Mouse (Mus musculus): ENCODE measurements around the gene Tll2. TPM values are rescaled to one million over a fixed set of nuclear protein-coding genes. Genes with fewer than 3 reads are reported as not detected.

The Tll2 gene
- polyA plus RNA-seq, 1 experiment: not detected

DNA sequence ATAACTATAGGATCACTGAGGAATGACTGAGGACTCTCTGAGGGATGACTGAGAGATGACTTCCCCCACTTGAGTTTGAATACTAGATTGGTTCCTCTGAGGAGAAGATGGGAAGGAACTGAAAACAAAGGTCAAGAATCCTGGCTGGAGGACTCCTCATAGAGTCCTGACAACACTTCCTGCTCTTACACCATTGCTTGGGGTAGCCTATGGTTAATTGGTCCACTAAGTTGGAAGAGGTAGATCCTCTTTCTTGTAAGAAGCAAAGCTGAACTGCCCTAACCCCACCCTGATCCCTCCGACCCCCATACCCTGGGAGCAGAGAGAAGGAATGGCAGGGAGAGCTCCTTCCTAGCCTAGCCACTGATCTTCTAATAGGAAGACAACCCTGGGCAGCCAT is 154.9 kb downstream of the Tll2 start:
- no peak overlapping the region for H3K4me3 ChIP-seq (ENCODE audit: insufficient read depth, poor library complexity, severe bottlenecking)
- no peaks in the 10 kb centered on the region for H3K36me3 ChIP-seq (ENCODE audit: control insufficient read depth, insufficient read depth)
- no peak for TF ChIP-seq FOSL1 (IDR thresholded peaks at IDR 0.05; ENCODE audit: insufficient read depth, low read length, poor library complexity, severe bottlenecking)
- TF ChIP-seq CTCF (IDR thresholded peaks at IDR 0.05; ENCODE audit: control insufficient read depth, insufficient read depth, insufficient read length): no peak
- no peak for TF ChIP-seq MYOG (IDR thresholded peaks at IDR 0.05; ENCODE audit: control insufficient read depth, extremely low read depth, insufficient read length)
- no peak for TF ChIP-seq USF1 (IDR thresholded peaks at IDR 0.05; ENCODE audit: low read depth)
- no peak for TF ChIP-seq MYOD1 (IDR thresholded peaks at IDR 0.05; ENCODE audit: control insufficient read depth, insufficient read length, low read depth)
- TF ChIP-seq MAX (IDR thresholded peaks at IDR 0.05): no peak
- no peak for TF ChIP-seq CEBPB (IDR thresholded peaks at IDR 0.05; ENCODE audit: low read depth)
- H3K79me3 ChIP-seq (ENCODE audit: low read depth): no peaks in the 10 kb centered on the region
- H3ac ChIP-seq (ENCODE audit: control insufficient read depth, insufficient read length, low read depth): no peak overlapping the region
- no peaks in the 10 kb centered on the region for H3K79me2 ChIP-seq (ENCODE audit: control insufficient read depth, insufficient read depth)
- peaks cover 5% of the 10 kb centered on the region for H3K27me3 ChIP-seq (ENCODE audit: control insufficient read depth, insufficient read depth, insufficient read length)

DNA sequence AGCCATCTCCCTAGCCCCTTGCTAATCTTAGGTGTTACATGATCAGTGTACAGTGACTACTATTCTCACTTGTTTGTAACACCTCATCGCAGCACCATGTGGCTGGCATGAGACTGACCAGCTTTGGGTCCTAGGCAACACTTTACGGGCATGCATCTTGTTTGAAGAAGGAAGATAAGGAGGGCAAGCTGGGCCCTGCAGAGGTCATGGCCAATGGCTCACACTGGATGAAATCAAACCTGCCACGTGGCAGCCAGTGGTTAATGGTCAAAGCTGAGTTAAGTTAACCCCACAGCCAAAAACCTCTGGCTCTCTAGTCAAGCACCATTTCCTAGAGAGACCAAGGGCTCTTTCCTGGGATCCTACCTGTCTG is 158.5 kb downstream of the Tll2 start:
- no peaks in the 10 kb centered on the region for H3K36me3 ChIP-seq (ENCODE audit: control insufficient read depth, insufficient read depth)
- no peak overlapping the region for H3ac ChIP-seq (ENCODE audit: control insufficient read depth, insufficient read length, low read depth)
- no peak overlapping the region for H3K4me3 ChIP-seq (ENCODE audit: insufficient read depth, poor library complexity, severe bottlenecking)
- H3K79me3 ChIP-seq (ENCODE audit: low read depth): no peaks in the 10 kb centered on the region
- TF ChIP-seq USF1 (IDR thresholded peaks at IDR 0.05; ENCODE audit: low read depth) (no peak), FOSL1 (IDR thresholded peaks at IDR 0.05; ENCODE audit: insufficient read depth, low read length, poor library complexity, severe bottlenecking) (no peak), MAX (IDR thresholded peaks at IDR 0.05) (no peak), MYOD1 (IDR thresholded peaks at IDR 0.05; ENCODE audit: control insufficient read depth, insufficient read length, low read depth) (no peak), MYOG (IDR thresholded peaks at IDR 0.05; ENCODE audit: control insufficient read depth, extremely low read depth, insufficient read length) (no peak), CTCF (IDR thresholded peaks at IDR 0.05; ENCODE audit: control insufficient read depth, insufficient read depth, insufficient read length) (no peak), CEBPB (IDR thresholded peaks at IDR 0.05; ENCODE audit: low read depth) (no peak)
- H3K79me2 ChIP-seq (ENCODE audit: control insufficient read depth, insufficient read depth): no peaks in the 10 kb centered on the region
- H3K27me3 ChIP-seq (ENCODE audit: control insufficient read depth, insufficient read depth, insufficient read length): no peaks in the 10 kb centered on the region

DNA sequence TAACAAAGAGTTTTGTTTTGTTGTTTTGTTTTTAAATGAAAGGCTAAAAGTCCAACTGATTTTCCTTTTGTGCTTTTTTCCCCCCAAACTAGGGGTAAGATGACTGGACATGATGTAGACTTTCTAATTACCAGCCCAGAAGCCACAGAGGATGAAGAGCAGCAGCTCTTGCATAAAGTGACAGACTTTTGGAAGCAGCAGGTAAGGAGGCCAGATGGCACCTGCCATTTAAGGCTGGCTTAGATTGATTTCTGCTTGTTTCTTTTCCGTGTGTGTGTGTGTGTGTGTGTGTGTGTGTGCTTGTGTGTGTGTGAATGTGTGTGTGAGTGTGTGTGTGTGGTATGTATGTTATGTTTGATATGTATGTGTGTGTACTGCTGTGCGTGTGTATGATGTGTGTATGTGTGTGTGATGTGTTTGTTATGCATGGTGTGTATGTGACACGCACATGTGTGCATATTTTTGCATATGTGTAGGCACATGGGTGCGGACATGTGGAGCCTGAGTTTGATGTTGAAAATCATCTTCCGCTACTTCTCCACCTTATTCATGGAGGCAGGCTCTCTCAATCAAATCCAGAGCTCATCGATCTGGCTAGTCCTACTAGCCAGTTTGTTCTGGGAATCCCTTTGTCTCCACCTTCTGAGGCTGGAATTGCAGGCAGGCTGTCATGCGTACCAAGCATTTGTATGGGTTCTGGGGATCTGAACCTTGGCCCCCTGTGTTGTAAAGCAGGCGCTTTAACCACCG is 159.0 kb downstream of the Tll2 start:
- Histone ChIP-seq H3K79me3 (ENCODE audit: low read depth) (no peaks in the 10 kb centered on the region), H3K27me3 (ENCODE audit: control insufficient read depth, insufficient read depth, insufficient read length) (no peaks in the 10 kb centered on the region), H3K4me3 (ENCODE audit: insufficient read depth, poor library complexity, severe bottlenecking) (no peak overlapping the region), H3K36me3 (ENCODE audit: control insufficient read depth, insufficient read depth) (no peaks in the 10 kb centered on the region), H3K79me2 (ENCODE audit: control insufficient read depth, insufficient read depth) (no peaks in the 10 kb centered on the region), H3ac (ENCODE audit: control insufficient read depth, insufficient read length, low read depth) (no peak overlapping the region)
- TF ChIP-seq FOSL1 (IDR thresholded peaks at IDR 0.05; ENCODE audit: insufficient read depth, low read length, poor library complexity, severe bottlenecking): no peak
- TF ChIP-seq MAX (IDR thresholded peaks at IDR 0.05): no peak
- TF ChIP-seq MYOG (IDR thresholded peaks at IDR 0.05; ENCODE audit: control insufficient read depth, extremely low read depth, insufficient read length): no peak

DNA sequence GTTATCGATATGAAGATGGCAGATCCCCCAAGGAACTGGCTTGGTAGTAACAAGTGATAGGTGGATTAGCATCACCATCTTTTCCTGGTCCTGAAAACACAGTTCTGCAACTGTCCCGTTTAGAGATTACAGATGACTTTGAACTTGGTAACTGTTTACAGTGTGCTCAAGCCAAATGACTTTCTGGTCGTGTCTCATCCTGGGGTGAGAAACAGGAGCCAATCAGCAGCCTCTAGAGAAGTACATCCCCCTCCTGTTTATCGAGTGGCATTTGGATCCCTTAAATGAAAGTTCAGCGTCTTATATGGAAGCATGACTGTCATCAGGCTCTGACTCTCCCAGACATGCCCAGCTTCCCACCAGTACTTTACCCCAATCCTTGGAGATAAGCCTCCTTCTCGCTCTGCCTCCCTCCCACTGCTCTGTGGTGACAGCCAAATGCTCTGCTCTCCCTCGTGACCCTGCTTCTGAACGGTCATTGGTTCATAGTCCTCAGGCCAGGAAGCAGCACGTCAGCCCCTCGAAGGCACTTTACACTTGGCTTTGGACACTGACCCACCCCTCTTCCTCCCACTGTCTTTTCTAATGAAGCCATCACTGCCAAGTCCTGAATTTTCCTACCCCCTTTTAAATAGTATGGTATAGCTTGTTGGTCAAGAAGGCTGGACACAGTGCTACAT is 161.4 kb downstream of the Tll2 start:
- Histone ChIP-seq H3K4me3 (ENCODE audit: insufficient read depth, poor library complexity, severe bottlenecking) (no peak overlapping the region), H3K79me3 (ENCODE audit: low read depth) (no peaks in the 10 kb centered on the region), H3ac (ENCODE audit: control insufficient read depth, insufficient read length, low read depth) (no peak overlapping the region), H3K27me3 (ENCODE audit: control insufficient read depth, insufficient read depth, insufficient read length) (no peaks in the 10 kb centered on the region), H3K36me3 (ENCODE audit: control insufficient read depth, insufficient read depth) (no peaks in the 10 kb centered on the region), H3K79me2 (ENCODE audit: control insufficient read depth, insufficient read depth) (no peaks in the 10 kb centered on the region)
- TF ChIP-seq CEBPB (IDR thresholded peaks at IDR 0.05; ENCODE audit: low read depth) (no peak), USF1 (IDR thresholded peaks at IDR 0.05; ENCODE audit: low read depth) (peak; percentile 30)

DNA sequence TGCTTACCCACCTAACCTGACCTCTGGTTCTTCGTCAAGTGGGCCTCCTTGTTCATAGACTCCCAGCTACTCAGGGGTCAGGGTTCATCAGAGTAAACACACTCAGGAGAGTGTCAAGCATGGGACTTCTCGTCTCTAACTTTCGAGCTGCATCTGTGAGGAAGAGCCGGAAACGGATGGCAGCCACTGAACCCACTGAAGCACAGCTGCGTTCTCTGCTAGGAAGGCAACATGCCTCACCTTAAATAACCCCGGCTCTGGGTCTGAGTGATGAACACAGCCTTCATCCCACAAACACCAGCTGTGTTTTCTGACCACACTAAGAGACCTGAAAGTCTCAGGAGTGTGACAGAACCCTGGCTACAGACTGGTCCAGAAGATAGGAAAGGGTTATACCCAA is 167.5 kb downstream of the Tll2 start:
- H3ac ChIP-seq (ENCODE audit: control insufficient read depth, insufficient read length, low read depth): no peak overlapping the region
- H3K27me3 ChIP-seq (ENCODE audit: control insufficient read depth, insufficient read depth, insufficient read length): peaks cover 7% of the 10 kb centered on the region
- H3K79me3 ChIP-seq (ENCODE audit: low read depth): no peaks in the 10 kb centered on the region
- no peak overlapping the region for H3K4me3 ChIP-seq (ENCODE audit: insufficient read depth, poor library complexity, severe bottlenecking)
- H3K79me2 ChIP-seq (ENCODE audit: control insufficient read depth, insufficient read depth): no peaks in the 10 kb centered on the region
- TF ChIP-seq MYOD1 (IDR thresholded peaks at IDR 0.05; ENCODE audit: control insufficient read depth, insufficient read length, low read depth) (no peak), USF1 (IDR thresholded peaks at IDR 0.05; ENCODE audit: low read depth) (no peak)
- no peaks in the 10 kb centered on the region for H3K36me3 ChIP-seq (ENCODE audit: control insufficient read depth, insufficient read depth)

DNA sequence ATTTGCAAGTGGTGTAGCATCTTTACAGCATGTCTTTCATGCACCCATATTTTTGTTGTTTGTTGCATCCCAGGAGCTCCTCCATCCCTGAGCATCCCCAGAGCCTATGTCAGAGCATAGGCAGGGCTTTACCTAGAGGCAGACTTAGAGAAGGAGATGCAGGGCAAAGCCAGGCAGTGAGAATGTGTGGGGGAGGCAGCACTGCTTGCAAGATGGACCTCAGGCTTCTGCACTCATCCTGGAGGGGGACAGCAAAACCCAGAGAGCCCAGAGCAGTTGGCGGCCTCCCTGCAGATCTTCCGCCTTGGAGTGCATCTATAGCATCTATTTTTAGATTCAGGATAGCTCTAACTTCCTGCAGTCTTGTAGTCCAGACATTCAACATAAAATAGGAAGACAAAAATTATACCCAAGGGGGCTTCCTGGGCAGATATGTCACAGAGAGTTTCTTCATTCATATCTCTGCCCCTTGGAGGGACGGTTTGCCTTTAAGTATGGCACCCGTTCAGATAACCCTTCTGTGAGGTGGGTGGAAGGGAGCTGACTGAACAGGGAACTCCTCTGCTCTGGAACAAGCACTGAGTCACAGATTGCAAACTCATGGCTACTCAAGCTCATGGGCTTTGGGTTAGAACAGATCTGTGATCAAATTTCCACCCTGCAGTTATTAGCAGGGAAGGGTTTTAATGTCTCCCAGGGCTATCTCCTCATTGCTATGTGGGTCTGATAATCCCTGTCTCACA is 170.7 kb downstream of the Tll2 start:
- no peaks in the 10 kb centered on the region for H3K36me3 ChIP-seq (ENCODE audit: control insufficient read depth, insufficient read depth)
- H3K79me3 ChIP-seq (ENCODE audit: low read depth): no peaks in the 10 kb centered on the region
- H3K4me3 ChIP-seq (ENCODE audit: insufficient read depth, poor library complexity, severe bottlenecking): no peak overlapping the region
- H3ac ChIP-seq (ENCODE audit: control insufficient read depth, insufficient read length, low read depth): no peak overlapping the region
- TF ChIP-seq CEBPB (IDR thresholded peaks at IDR 0.05; ENCODE audit: low read depth): no peak
- TF ChIP-seq CTCF (IDR thresholded peaks at IDR 0.05; ENCODE audit: control insufficient read depth, insufficient read depth, insufficient read length): no peak
- no peak for TF ChIP-seq MYOG (IDR thresholded peaks at IDR 0.05; ENCODE audit: control insufficient read depth, extremely low read depth, insufficient read length)
- TF ChIP-seq MYOD1 (IDR thresholded peaks at IDR 0.05; ENCODE audit: control insufficient read depth, insufficient read length, low read depth): no peak
- TF ChIP-seq FOSL1 (IDR thresholded peaks at IDR 0.05; ENCODE audit: insufficient read depth, low read length, poor library complexity, severe bottlenecking): no peak
- TF ChIP-seq USF1 (IDR thresholded peaks at IDR 0.05; ENCODE audit: low read depth): no peak
- no peak for TF ChIP-seq MAX (IDR thresholded peaks at IDR 0.05)
- peaks cover 10% of the 10 kb centered on the region for H3K27me3 ChIP-seq (ENCODE audit: control insufficient read depth, insufficient read depth, insufficient read length)
- H3K79me2 ChIP-seq (ENCODE audit: control insufficient read depth, insufficient read depth): no peaks in the 10 kb centered on the region

Measured in C2C12 (cell line).